Mouse (Mus musculus) megakaryocyte, embryonic 14.5 days (primary cell): ENCODE results near the gene Plagl2.

Experiments
- FLI1 ChIP-seq: IDR thresholded peaks from 2 replicates; pipeline ENCODE4 v1.6.1; 2012; ENCODE audit warnings: low read length, inconsistent platforms, mixed read lengths
- GATA1 ChIP-seq: IDR thresholded peaks from 3 replicates; pipeline ENCODE4 v1.6.1; 2012; ENCODE audit warnings: mixed read lengths, low read length, inconsistent platforms, borderline replicate concordance

- TF ChIP-seq GATA1 (no peak), FLI1 (no peak)
Measured at GRCm38 (mm10) chr2:153267331-153267730, 26.1 kb upstream of the Plagl2 start.
